Comparison of ENCODE assay signal across 7 mouse cellular contexts in the genomic region with DNA sequence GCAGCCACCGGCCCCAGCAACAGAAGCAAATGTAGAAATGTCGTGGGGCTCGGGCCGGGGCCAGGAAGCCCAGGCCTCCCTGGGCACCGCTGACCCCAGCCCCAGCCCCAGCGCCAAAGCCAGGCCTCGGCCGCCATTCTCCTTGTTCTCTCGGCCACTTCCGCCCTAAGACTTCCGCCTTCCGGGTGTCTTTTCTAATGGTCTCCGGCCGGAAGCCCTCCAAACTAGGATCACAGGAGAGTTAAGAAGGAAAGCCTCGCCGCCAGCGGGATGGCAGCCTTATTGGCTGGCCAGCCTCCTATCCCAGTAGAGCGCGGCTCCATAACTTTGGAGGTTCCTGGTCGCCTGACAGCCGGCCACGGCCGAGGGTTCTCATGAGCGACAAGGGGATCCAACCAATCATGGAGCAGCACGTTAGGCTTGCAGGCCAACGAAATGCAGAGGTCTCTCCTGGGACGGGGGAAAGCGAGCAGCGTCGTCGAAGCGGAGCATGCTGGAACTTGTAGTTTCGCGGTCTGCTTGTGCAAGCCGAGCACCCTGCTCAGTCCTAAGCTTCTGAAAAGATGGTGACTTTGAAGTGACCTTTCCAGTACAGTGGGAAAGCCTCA. TPM values are rescaled to one million over a fixed set of nuclear protein-coding genes. Genes with fewer than 3 reads are reported as not detected.
A peak's percentile ranks its signal among the peaks of the same experiment; 100 is the strongest.
DNase-seq lines count a peak whose midpoint lies in the region; ATAC-seq and TF ChIP-seq lines count a peak whose summit lies in the region.

A gene (minus strand): TSS at position 331 of the 608 bp plus-strand sequence.

- DNase-seq in adrenal gland, postnatal 10 days, result peak; percentile 96
- DNase-seq in embryonic facial prominence, embryonic 10.5 days (ENCODE audit: low spot score), result peak; percentile 97
- peak; percentile 96 for DNase-seq in gonadal fat pad, adult 2 months (ENCODE audit: low read depth)
- peak; percentile 97 for DNase-seq in left cerebral cortex, postnatal 4 days

- H3K27ac ChIP-seq in embryonic facial prominence, embryonic 10.5 days (replicated peaks), result peak within 1 kb of the TSS; percentile 92
- peak within 1 kb of the TSS; percentile 95 for H3K27ac ChIP-seq in intestine, postnatal 0 days (ENCODE audit: low read depth, low read length)
- H3K27ac ChIP-seq in midbrain, embryonic 12.5 days (replicated peaks), result peak within 1 kb of the TSS; percentile 90
- H3K27ac ChIP-seq in small intestine, adult 2 months (ENCODE audit: insufficient read depth, low read depth, low read length), result peak within 1 kb of the TSS; percentile 93

- H3K9ac ChIP-seq in intestine, postnatal 0 days (ENCODE audit: low read depth, low read length), result peak within 1 kb of the TSS; percentile 90
- peak within 1 kb of the TSS; percentile 89 for H3K9ac ChIP-seq in midbrain, embryonic 12.5 days (replicated peaks)

- H3K9me3 ChIP-seq in embryonic facial prominence, embryonic 10.5 days, result no peaks in the 10 kb centered on the region
- no peaks in the 10 kb centered on the region for H3K9me3 ChIP-seq in intestine, postnatal 0 days (ENCODE audit: control insufficient read depth)
- H3K9me3 ChIP-seq in midbrain, embryonic 12.5 days, result no peaks in the 10 kb centered on the region

- peak within 1 kb of the TSS; percentile 99 for H3K4me3 ChIP-seq in embryonic facial prominence, embryonic 10.5 days
- peak within 1 kb of the TSS; percentile 87 for H3K4me3 ChIP-seq in intestine, postnatal 0 days (ENCODE audit: low read depth, low read length)
- peak within 1 kb of the TSS; percentile 85 for H3K4me3 ChIP-seq in midbrain, embryonic 12.5 days
- H3K4me3 ChIP-seq in small intestine, adult 2 months (ENCODE audit: low read depth, low read length), result peak within 1 kb of the TSS; percentile 79

- peaks cover 37% of the 10 kb centered on the region for H3K36me3 ChIP-seq in embryonic facial prominence, embryonic 10.5 days (replicated peaks)
- H3K36me3 ChIP-seq in intestine, postnatal 0 days (ENCODE audit: control insufficient read depth, insufficient read depth), result peaks cover 17% of the 10 kb centered on the region; the same call in 1 of the 2 replicates
- peaks cover 30% of the 10 kb centered on the region for H3K36me3 ChIP-seq in midbrain, embryonic 12.5 days
- peaks cover 23% of the 10 kb centered on the region for H3K36me3 ChIP-seq in small intestine, adult 2 months (ENCODE audit: control insufficient read depth, insufficient read depth, low read length)

- peak; percentile 88 for TF ChIP-seq POLR2A in small intestine, adult 2 months (IDR thresholded peaks at IDR 0.05; ENCODE audit: low read depth, low read length)

- H3K4me1 ChIP-seq in embryonic facial prominence, embryonic 10.5 days, result peaks cover 18% of the 10 kb centered on the region
- H3K4me1 ChIP-seq in intestine, postnatal 0 days (replicated peaks; ENCODE audit: control insufficient read depth, insufficient read depth, low read length), result no peaks in the 10 kb centered on the region; the same call in 1 of the 2 replicates
- H3K4me1 ChIP-seq in midbrain, embryonic 12.5 days, result peaks cover 21% of the 10 kb centered on the region
- peaks cover 11% of the 10 kb centered on the region for H3K4me1 ChIP-seq in small intestine, adult 2 months (ENCODE audit: control insufficient read depth, insufficient read depth, insufficient read length, low read length)

- H3K27me3 ChIP-seq in embryonic facial prominence, embryonic 10.5 days (replicated peaks; ENCODE audit: low read depth, poor library complexity, severe bottlenecking), result no peaks in the 10 kb centered on the region
- H3K27me3 ChIP-seq in intestine, postnatal 0 days (replicated peaks; ENCODE audit: control insufficient read depth, insufficient read depth, low read length), result no peaks in the 10 kb centered on the region
- H3K27me3 ChIP-seq in midbrain, embryonic 12.5 days, result peaks cover 17% of the 10 kb centered on the region
- H3K27me3 ChIP-seq in small intestine, adult 2 months (ENCODE audit: control insufficient read depth, insufficient read depth, low read length), result no peaks in the 10 kb centered on the region

- peak; percentile 98 for ATAC-seq in intestine, postnatal 0 days
- ATAC-seq in midbrain, embryonic 12.5 days (ENCODE audit: low FRiP score, low read depth), result peak; percentile 98

- H3K4me2 ChIP-seq in intestine, postnatal 0 days (replicated peaks; ENCODE audit: low read depth), result peak within 1 kb of the TSS; percentile 74
- H3K4me2 ChIP-seq in midbrain, embryonic 12.5 days (replicated peaks), result peak within 1 kb of the TSS; percentile 88

- TF ChIP-seq CTCF in intestine, postnatal 0 days (IDR thresholded peaks at IDR 0.05; ENCODE audit: low read depth), result no peak
- no peak for TF ChIP-seq CTCF in small intestine, adult 2 months (IDR thresholded peaks at IDR 0.05; ENCODE audit: extremely low read depth, insufficient read length, insufficient replicate concordance, low read depth, low read length)

- intact Hi-C loops in left cerebral cortex, postnatal 4 days (cut with DNase I), result no loop called here

- WGBS in embryonic facial prominence, embryonic 10.5 days, result under 1% methylated on average over 35 of the region's 35 CpGs
- under 1% methylated on average over 35 of the region's 35 CpGs for WGBS in intestine, postnatal 0 days
- WGBS in midbrain, embryonic 12.5 days, result under 1% methylated on average over 35 of the region's 35 CpGs
- WGBS in small intestine, adult 2 months, result under 1% methylated on average over 35 of the region's 35 CpGs

RNA-seq across cellular contexts. Expression of the gene that starts here (rescaled TPM):
- total RNA-seq in adrenal gland, postnatal 10 days (2021), result 100 to 1,000 TPM; 105 to 113 TPM
- 101 and 110 TPM in 2 replicates for polyA plus RNA-seq in embryonic facial prominence, embryonic 10.5 days (2016; fragmentation: Nextera tagmentation; extraction: Ambion mirVana)
- 319 and 353 TPM in 2 replicates for polyA plus RNA-seq in gonadal fat pad, adult 2 months (2012; rRNA removed)
- polyA plus RNA-seq in intestine, postnatal 0 days (2015; fragmentation: Nextera tagmentation; extraction: Ambion mirVana), result 85.3 and 93.0 TPM in 2 replicates
- total RNA-seq in left cerebral cortex, postnatal 4 days (2021), result 10 to 100 TPM; 43.1 to 46.8 TPM
- polyA plus RNA-seq in midbrain, embryonic 12.5 days (2016; fragmentation: Nextera tagmentation; extraction: Ambion mirVana), result 91.8 and 94.7 TPM in 2 replicates
- 63.0 and 107 TPM in 2 replicates for polyA plus RNA-seq in small intestine, adult 2 months (2012; rRNA removed)

Comparison
In these comparisons a context has a peak if more than half of its experiments do, and no peak if none do; other contexts are left out.
1. Peak in every context shown above with its lines: DNase-seq, ATAC-seq, H3K4me3 ChIP-seq and H3K27ac ChIP-seq.